Mouse (Mus musculus): ENCODE measurements around the gene AA986860.

- TF ChIP-seq POLR2A (IDR thresholded peaks at IDR 0.05; ENCODE audit: control insufficient read depth, extremely low read depth, insufficient read depth, low read length, poor library complexity) (no peak), CTCF (IDR thresholded peaks at IDR 0.05; ENCODE audit: borderline replicate concordance, control insufficient read depth, extremely low read depth, insufficient read depth, low read length, poor library complexity) (no peak)
Measured at GRCm38 (mm10) chr1:130769925-130770324, 38.1 kb downstream of the AA986860 start.
